Mouse (Mus musculus) C2C12 (cell line): ENCODE data around the gene Msh5.

ENCODE experiments used
- CEBPB ChIP-seq: IDR thresholded peaks from one replicate; pipeline ENCODE4 v1.6.1; 2011; ENCODE audit warnings: low read depth, mild to moderate bottlenecking, control low read depth, moderate library complexity
- CTCF ChIP-seq: IDR thresholded peaks from one replicate; pipeline ENCODE4 v1.5.1; 2011; ENCODE audit not compliant: control insufficient read depth, insufficient read depth, insufficient read length

GRCm38 (mm10) chr17:35074097-35074496 is 27.6 kb upstream of the Msh5 start:
- TF ChIP-seq CEBPB (no peak), CTCF (no peak)
